Mouse (Mus musculus): ENCODE measurements around the gene Pid1. TPM values are rescaled to one million over a fixed set of nuclear protein-coding genes. Genes with fewer than 3 reads are reported as not detected.

Pid1 gene
- polyA plus RNA-seq, 1 experiment from 2014 or later = 9.7 TPM

- no peaks in the 10 kb centered on the region for H3K9me3 ChIP-seq (replicated peaks; ENCODE audit: control insufficient read depth, low read length)
- WGBS = 58% methylated on average over 4 of the region's 4 CpGs
- no peak overlapping the region for H3K4me2 ChIP-seq (ENCODE audit: low read depth, low read length)
- H3K9ac ChIP-seq (ENCODE audit: low read length) = no peak overlapping the region
- no peak for ATAC-seq (replicated peaks; ENCODE audit: extremely low read depth, insufficient read depth, low FRiP score)
- H3K27ac ChIP-seq (ENCODE audit: low read length) = no peak overlapping the region
- H3K4me1 ChIP-seq (ENCODE audit: control insufficient read depth, insufficient read depth, low read length) = no peaks in the 10 kb centered on the region
- H3K27me3 ChIP-seq (ENCODE audit: control insufficient read depth, insufficient read depth, low read length) = no peaks in the 10 kb centered on the region
- no peak overlapping the region for H3K4me3 ChIP-seq (ENCODE audit: low read length)
- H3K36me3 ChIP-seq (ENCODE audit: control insufficient read depth, insufficient read depth) = no peaks in the 10 kb centered on the region
These were observed 210.0 kb downstream of the Pid1 start for GRCm38 (mm10) chr1:84153943-84154342.

- no peak overlapping the region for H3K9ac ChIP-seq (ENCODE audit: low read length)
- no peak overlapping the region for H3K27ac ChIP-seq (ENCODE audit: low read length)
- H3K4me3 ChIP-seq (ENCODE audit: low read length) = no peak overlapping the region
- 80% methylated on average over 1 of the region's 1 CpGs for WGBS
- ATAC-seq (replicated peaks; ENCODE audit: extremely low read depth, insufficient read depth, low FRiP score) = no peak
- H3K9me3 ChIP-seq (replicated peaks; ENCODE audit: control insufficient read depth, low read length) = no peaks in the 10 kb centered on the region
- no peaks in the 10 kb centered on the region for H3K27me3 ChIP-seq (ENCODE audit: control insufficient read depth, insufficient read depth, low read length)
- no peaks in the 10 kb centered on the region for H3K36me3 ChIP-seq (ENCODE audit: control insufficient read depth, insufficient read depth)
- no peak overlapping the region for H3K4me2 ChIP-seq (ENCODE audit: low read depth, low read length)
- H3K4me1 ChIP-seq (ENCODE audit: control insufficient read depth, insufficient read depth, low read length) = no peaks in the 10 kb centered on the region
These were observed 222.4 kb downstream of the Pid1 start for GRCm38 (mm10) chr1:84141561-84141960.

DNA sequence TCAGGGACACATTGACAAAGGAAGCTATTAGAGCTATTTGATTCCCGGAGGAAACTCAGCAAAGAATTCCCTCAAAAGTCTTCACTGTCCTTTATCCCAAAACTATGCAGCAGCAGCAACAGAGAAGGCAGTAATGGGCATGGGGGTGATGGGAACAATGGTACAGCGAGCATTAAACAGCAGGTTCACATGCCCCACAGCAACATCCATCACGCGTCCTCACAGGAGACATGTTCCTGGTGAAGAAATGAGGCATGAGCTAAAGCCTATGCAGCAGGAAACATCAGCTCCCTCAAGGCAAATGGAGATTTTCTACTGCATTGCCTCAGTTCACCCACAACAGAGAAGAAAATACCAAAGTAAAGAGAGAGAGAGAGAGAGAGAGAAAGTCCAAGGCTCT is 231.5 kb downstream of the Pid1 start:
- Histone ChIP-seq H3K4me3 (ENCODE audit: low read length) (no peak overlapping the region), H3K9ac (ENCODE audit: low read length) (no peak overlapping the region), H3K27me3 (ENCODE audit: control insufficient read depth, insufficient read depth, low read length) (no peaks in the 10 kb centered on the region), H3K4me2 (ENCODE audit: low read depth, low read length) (no peak overlapping the region), H3K4me1 (ENCODE audit: control insufficient read depth, insufficient read depth, low read length) (no peaks in the 10 kb centered on the region), H3K27ac (ENCODE audit: low read length) (no peak overlapping the region), H3K36me3 (ENCODE audit: control insufficient read depth, insufficient read depth) (no peaks in the 10 kb centered on the region), H3K9me3 (replicated peaks; ENCODE audit: control insufficient read depth, low read length) (no peaks in the 10 kb centered on the region)
- WGBS = 80% methylated on average over 4 of the region's 4 CpGs
- ATAC-seq (replicated peaks; ENCODE audit: extremely low read depth, insufficient read depth, low FRiP score) = no peak

DNA sequence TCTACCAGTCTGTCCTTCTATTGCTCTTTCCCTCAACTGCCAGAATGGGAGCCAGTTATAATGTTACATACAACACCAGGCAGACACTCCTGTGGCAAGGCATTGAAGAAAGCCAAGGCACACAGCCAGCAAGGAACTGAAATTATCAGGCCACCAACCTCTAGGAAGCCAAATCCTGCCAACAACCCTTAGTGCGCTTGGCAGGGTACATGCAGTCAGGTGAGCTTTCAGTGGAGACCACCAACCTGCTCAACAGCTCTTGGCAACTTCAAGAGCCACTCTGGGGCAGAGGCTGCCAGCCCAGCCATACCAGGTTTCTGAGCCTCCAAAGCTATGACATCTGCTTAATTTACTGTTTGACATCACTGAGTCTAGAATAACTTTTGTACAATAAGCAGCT is 232.2 kb downstream of the Pid1 start:
- WGBS = 86% methylated on average over 1 of the region's 1 CpGs
- no peak overlapping the region for H3K4me2 ChIP-seq (ENCODE audit: low read depth, low read length)
- no peak overlapping the region for H3K27ac ChIP-seq (ENCODE audit: low read length)
- no peak overlapping the region for H3K9ac ChIP-seq (ENCODE audit: low read length)
- H3K36me3 ChIP-seq (ENCODE audit: control insufficient read depth, insufficient read depth) = no peaks in the 10 kb centered on the region
- no peaks in the 10 kb centered on the region for H3K27me3 ChIP-seq (ENCODE audit: control insufficient read depth, insufficient read depth, low read length)
- no peak for ATAC-seq (replicated peaks; ENCODE audit: extremely low read depth, insufficient read depth, low FRiP score)
- no peaks in the 10 kb centered on the region for H3K9me3 ChIP-seq (replicated peaks; ENCODE audit: control insufficient read depth, low read length)
- H3K4me1 ChIP-seq (ENCODE audit: control insufficient read depth, insufficient read depth, low read length) = no peaks in the 10 kb centered on the region
- H3K4me3 ChIP-seq (ENCODE audit: low read length) = no peak overlapping the region

GRCm38 (mm10) chr1:84128510-84128909 is 235.5 kb downstream of the Pid1 start:
- Histone ChIP-seq H3K4me1 (ENCODE audit: control insufficient read depth, insufficient read depth, low read length) (no peaks in the 10 kb centered on the region), H3K27ac (ENCODE audit: low read length) (no peak overlapping the region), H3K9ac (ENCODE audit: low read length) (no peak overlapping the region), H3K4me2 (ENCODE audit: low read depth, low read length) (no peak overlapping the region), H3K36me3 (ENCODE audit: control insufficient read depth, insufficient read depth) (no peaks in the 10 kb centered on the region), H3K27me3 (ENCODE audit: control insufficient read depth, insufficient read depth, low read length) (no peaks in the 10 kb centered on the region), H3K4me3 (ENCODE audit: low read length) (no peak overlapping the region), H3K9me3 (replicated peaks; ENCODE audit: control insufficient read depth, low read length) (no peaks in the 10 kb centered on the region)
- ATAC-seq (replicated peaks; ENCODE audit: extremely low read depth, insufficient read depth, low FRiP score) = no peak
- 60% methylated on average over 4 of the region's 4 CpGs for WGBS

- Histone ChIP-seq H3K4me2 (ENCODE audit: low read depth, low read length) (no peak overlapping the region), H3K9ac (ENCODE audit: low read length) (no peak overlapping the region)
- ATAC-seq (replicated peaks; ENCODE audit: extremely low read depth, insufficient read depth, low FRiP score) = no peak
These were observed 244.7 kb downstream of the Pid1 start for GRCm38 (mm10) chr1:84119306-84119705.

GRCm38 (mm10) chr1:84106756-84107155 is 257.2 kb downstream of the Pid1 start:
- no peak for ATAC-seq (replicated peaks; ENCODE audit: extremely low read depth, insufficient read depth, low FRiP score)
- no peaks in the 10 kb centered on the region for H3K27me3 ChIP-seq (ENCODE audit: control insufficient read depth, insufficient read depth, low read length)
- H3K4me3 ChIP-seq (ENCODE audit: low read length) = no peak overlapping the region
- H3K36me3 ChIP-seq (ENCODE audit: control insufficient read depth, insufficient read depth) = no peaks in the 10 kb centered on the region
- H3K4me2 ChIP-seq (ENCODE audit: low read depth, low read length) = no peak overlapping the region
- H3K27ac ChIP-seq (ENCODE audit: low read length) = no peak overlapping the region
- WGBS = 86% methylated on average over 4 of the region's 4 CpGs
- no peak overlapping the region for H3K9ac ChIP-seq (ENCODE audit: low read length)
- no peaks in the 10 kb centered on the region for H3K9me3 ChIP-seq (replicated peaks; ENCODE audit: control insufficient read depth, low read length)
- H3K4me1 ChIP-seq (ENCODE audit: control insufficient read depth, insufficient read depth, low read length) = no peaks in the 10 kb centered on the region

More at GRCm38 (mm10) chr1:84119306-84119705, 244.7 kb downstream of the Pid1 start:
- WGBS = 67% methylated on average over 2 of the region's 2 CpGs
- Histone ChIP-seq H3K27ac (ENCODE audit: low read length) (no peak overlapping the region), H3K4me3 (ENCODE audit: low read length) (no peak overlapping the region), H3K36me3 (ENCODE audit: control insufficient read depth, insufficient read depth) (no peaks in the 10 kb centered on the region), H3K9me3 (replicated peaks; ENCODE audit: control insufficient read depth, low read length) (no peaks in the 10 kb centered on the region), H3K4me1 (ENCODE audit: control insufficient read depth, insufficient read depth, low read length) (no peaks in the 10 kb centered on the region), H3K27me3 (ENCODE audit: control insufficient read depth, insufficient read depth, low read length) (no peaks in the 10 kb centered on the region)

- H3K4me1 ChIP-seq (ENCODE audit: control insufficient read depth, insufficient read depth, low read length) = no peaks in the 10 kb centered on the region
- 69% methylated on average over 2 of the region's 2 CpGs for WGBS
- H3K27me3 ChIP-seq (ENCODE audit: control insufficient read depth, insufficient read depth, low read length) = no peaks in the 10 kb centered on the region
- no peak overlapping the region for H3K27ac ChIP-seq (ENCODE audit: low read length)
- H3K4me3 ChIP-seq (ENCODE audit: low read length) = no peak overlapping the region
- no peak for ATAC-seq (replicated peaks; ENCODE audit: extremely low read depth, insufficient read depth, low FRiP score)
- H3K4me2 ChIP-seq (ENCODE audit: low read depth, low read length) = no peak overlapping the region
- H3K9ac ChIP-seq (ENCODE audit: low read length) = no peak overlapping the region
- no peaks in the 10 kb centered on the region for H3K9me3 ChIP-seq (replicated peaks; ENCODE audit: control insufficient read depth, low read length)
- no peaks in the 10 kb centered on the region for H3K36me3 ChIP-seq (ENCODE audit: control insufficient read depth, insufficient read depth)
These were observed 261.9 kb downstream of the Pid1 start for GRCm38 (mm10) chr1:84102052-84102451.

GRCm38 (mm10) chr1:84097398-84097797 is 266.6 kb downstream of the Pid1 start:
- no peak for ATAC-seq (replicated peaks; ENCODE audit: extremely low read depth, insufficient read depth, low FRiP score)
- Histone ChIP-seq H3K36me3 (ENCODE audit: control insufficient read depth, insufficient read depth) (no peaks in the 10 kb centered on the region), H3K9ac (ENCODE audit: low read length) (no peak overlapping the region)

DNA sequence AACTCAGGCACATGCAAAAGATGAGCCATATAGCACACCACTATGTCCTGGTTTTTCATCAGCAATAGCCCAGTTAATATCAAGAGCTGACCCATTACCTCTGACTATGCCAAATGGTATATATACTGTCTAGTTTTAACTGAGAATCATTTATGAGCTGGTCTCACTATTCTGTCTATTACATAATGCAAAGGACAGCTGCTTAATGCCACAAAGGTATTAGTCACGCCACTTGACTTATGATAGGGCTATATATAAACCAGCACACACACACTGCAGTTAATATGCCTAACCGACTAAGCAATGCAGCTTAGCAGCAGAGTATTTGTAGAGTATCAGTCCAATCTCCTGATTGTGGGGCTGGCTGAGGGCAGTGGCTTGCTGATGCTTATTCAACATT is 270.7 kb downstream of the Pid1 start:
- ATAC-seq (replicated peaks; ENCODE audit: extremely low read depth, insufficient read depth, low FRiP score) = no peak
- no peaks in the 10 kb centered on the region for H3K27me3 ChIP-seq (ENCODE audit: control insufficient read depth, insufficient read depth, low read length)
- WGBS = 44% methylated on average over 2 of the region's 2 CpGs

More at GRCm38 (mm10) chr1:84097398-84097797, 266.6 kb downstream of the Pid1 start:
- Histone ChIP-seq H3K27me3 (ENCODE audit: control insufficient read depth, insufficient read depth, low read length) (no peaks in the 10 kb centered on the region), H3K4me1 (ENCODE audit: control insufficient read depth, insufficient read depth, low read length) (no peaks in the 10 kb centered on the region), H3K4me2 (ENCODE audit: low read depth, low read length) (no peak overlapping the region), H3K4me3 (ENCODE audit: low read length) (no peak overlapping the region), H3K9me3 (replicated peaks; ENCODE audit: control insufficient read depth, low read length) (no peaks in the 10 kb centered on the region), H3K27ac (ENCODE audit: low read length) (no peak overlapping the region)

More for the DNA sequence above, 270.7 kb downstream of the Pid1 start:
- no peaks in the 10 kb centered on the region for H3K36me3 ChIP-seq (ENCODE audit: control insufficient read depth, insufficient read depth)
- no peaks in the 10 kb centered on the region for H3K9me3 ChIP-seq (replicated peaks; ENCODE audit: control insufficient read depth, low read length)
- H3K4me2 ChIP-seq (ENCODE audit: low read depth, low read length) = no peak overlapping the region
- H3K9ac ChIP-seq (ENCODE audit: low read length) = no peak overlapping the region
- no peaks in the 10 kb centered on the region for H3K4me1 ChIP-seq (ENCODE audit: control insufficient read depth, insufficient read depth, low read length)
- no peak overlapping the region for H3K27ac ChIP-seq (ENCODE audit: low read length)
- H3K4me3 ChIP-seq (ENCODE audit: low read length) = no peak overlapping the region
